Comparison of ENCODE assay signal across 17 mouse cellular contexts in the genomic region with DNA sequence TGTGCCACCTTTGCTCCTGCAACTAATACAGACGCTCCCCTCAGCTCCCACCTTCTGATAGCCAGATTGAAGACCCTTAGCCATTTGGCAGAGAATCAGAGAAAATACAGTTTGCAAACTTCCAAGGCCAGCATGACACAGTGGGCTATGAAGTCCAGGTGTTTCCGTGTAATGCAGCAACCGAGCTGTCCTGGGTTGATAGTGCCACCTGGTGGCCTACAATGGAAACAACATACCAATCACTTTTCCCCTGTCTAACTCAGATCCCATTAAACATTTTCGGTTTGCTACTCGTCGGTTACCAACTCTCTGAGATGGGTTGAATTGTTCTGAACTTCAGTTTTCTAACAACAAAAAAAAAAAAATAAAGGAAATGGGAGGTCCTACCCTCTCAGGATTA. TPM values are rescaled to one million over a fixed set of nuclear protein-coding genes. Genes with fewer than 3 reads are reported as not detected.
DNase-seq lines count a peak whose midpoint lies in the region; ATAC-seq and TF ChIP-seq lines count a peak whose summit lies in the region.
"Had no signal": no experiment of that assay in that cellular context is flagged by ENCODE, and none has a peak within 500 bp of the region (broad histone marks: within the 10 kb centered on the region; RNA-seq: fewer than 3 reads in every experiment).

No protein-coding gene starts in this region.

- TF ChIP-seq CTCF in gastrocnemius, adult 2 months (IDR thresholded peaks at IDR 0.05) = peak; percentile 11; the same call in 1 of the 2 replicates
- peak; percentile 50 for TF ChIP-seq CTCF in liver, postnatal 0 days (IDR thresholded peaks at IDR 0.05; ENCODE audit: low read depth)
- peak; percentile 30; the same call in 1 of the 2 replicates for TF ChIP-seq CTCF in brain, embryonic 14.5 days (IDR thresholded peaks at IDR 0.05; ENCODE audit: borderline replicate concordance, extremely low read depth, insufficient read depth, insufficient read length)

- H3K27me3 ChIP-seq in liver, postnatal 0 days (ENCODE audit: insufficient read depth, low read length) = no peaks in the 10 kb centered on the region
- no peaks in the 10 kb centered on the region for H3K27me3 ChIP-seq in liver, embryonic 11.5 days (replicated peaks; ENCODE audit: control insufficient read depth, insufficient read depth, low read length)
- H3K27me3 ChIP-seq: heart, embryonic 13.5 days; liver, embryonic 13.5 days; neural tube, embryonic 13.5 days had no signal

- in situ Hi-C loops in ES-E14 (cut with MboI; ENCODE audit: low sequenced_read_pairs in 2 of 2, unreplicated experiment in 2 of 2) = no loop called here

- H3K4me2 ChIP-seq in liver, postnatal 0 days (ENCODE audit: low read depth, low read length) = no peak overlapping the region
- H3K4me2 ChIP-seq in liver, embryonic 11.5 days = no peak overlapping the region
- H3K4me2 ChIP-seq: heart, embryonic 13.5 days; liver, embryonic 13.5 days; neural tube, embryonic 13.5 days had no signal

- intact Hi-C loops in gastrocnemius, adult 2 months (cut with DNase I) = no loop called here
- intact Hi-C loops in gastrocnemius, postnatal 14 days (cut with DNase I; ENCODE audit: low total_unique reads) = no loop called here

- no peaks in the 10 kb centered on the region for H3K4me1 ChIP-seq in liver, postnatal 0 days (ENCODE audit: insufficient read depth)
- no peaks in the 10 kb centered on the region for H3K4me1 ChIP-seq in liver, embryonic 11.5 days (replicated peaks; ENCODE audit: control insufficient read depth, insufficient read depth, low read length)
- H3K4me1 ChIP-seq in ES-E14 (ENCODE audit: control insufficient read depth in 2 of 2, insufficient read depth in 2 of 2, low read length in 2 of 2, poor library complexity in 1 of 2) = no peaks in the 10 kb centered on the region
- H3K4me1 ChIP-seq: heart, embryonic 13.5 days; hindbrain, embryonic 10.5 days; liver, embryonic 13.5 days; neural tube, embryonic 13.5 days had no signal

- peaks cover 3% of the 10 kb centered on the region; the same call in 1 of the 2 replicates for H3K9me3 ChIP-seq in liver, postnatal 0 days (ENCODE audit: low read length)
- H3K9me3 ChIP-seq in liver, embryonic 11.5 days (ENCODE audit: control insufficient read depth, low read length) = peaks cover 5% of the 10 kb centered on the region
- no peaks in the 10 kb centered on the region for H3K9me3 ChIP-seq in ES-E14 (ENCODE audit: control insufficient read depth, insufficient read depth, low read depth, low read length)

- no peak for DNase-seq in gastrocnemius, adult 2 months
- no peak for DNase-seq in gastrocnemius, postnatal 14 days
- no peak for DNase-seq in liver, postnatal 0 days
- no peak for DNase-seq in liver, embryonic 11.5 days (ENCODE audit: low spot score)
- peak; percentile 27 for DNase-seq in ES-E14 (ENCODE audit: low read depth, low spot score)
- DNase-seq in brain, embryonic 14.5 days (ENCODE audit: low read depth) = no peak
- no peak for DNase-seq in adrenal gland, adult 2 months
- no peak for DNase-seq in frontal cortex, postnatal 36 days (ENCODE audit: low spot score in 2 of 2)
- DNase-seq: B cell, adult 2 months; cerebellum, adult 8-10 months; embryo, embryonic 11 days; kidney, adult 18-20 months; liver, embryonic 13.5 days had no signal

- no peaks in the 10 kb centered on the region for H3K36me3 ChIP-seq in liver, postnatal 0 days (replicated peaks; ENCODE audit: insufficient read depth, low read length)
- H3K36me3 ChIP-seq in liver, embryonic 11.5 days (ENCODE audit: control insufficient read depth, insufficient read depth, low read length) = no peaks in the 10 kb centered on the region
- no peaks in the 10 kb centered on the region for H3K36me3 ChIP-seq in ES-E14 (ENCODE audit: control insufficient read depth, insufficient read depth, low read length, poor library complexity, severe bottlenecking)
- H3K36me3 ChIP-seq: heart, embryonic 13.5 days; hindbrain, embryonic 10.5 days; liver, embryonic 13.5 days; neural tube, embryonic 13.5 days had no signal

- no peak for TF ChIP-seq EP300 in liver, postnatal 0 days (IDR thresholded peaks at IDR 0.05; ENCODE audit: low read depth)

- H3K9ac ChIP-seq in liver, postnatal 0 days (replicated peaks) = no peak overlapping the region
- no peak overlapping the region for H3K9ac ChIP-seq in liver, embryonic 11.5 days (ENCODE audit: low read depth, low read length)
- H3K9ac ChIP-seq in ES-E14 (ENCODE audit: insufficient read depth, low read depth, low read length, poor library complexity, severe bottlenecking) = no peak overlapping the region
- H3K9ac ChIP-seq: heart, embryonic 13.5 days; liver, embryonic 13.5 days; neural tube, embryonic 13.5 days had no signal

- no peak overlapping the region for H3K4me3 ChIP-seq in gastrocnemius, adult 2 months
- H3K4me3 ChIP-seq in liver, postnatal 0 days (ENCODE audit: low read depth, low read length) = no peak overlapping the region
- no peak overlapping the region for H3K4me3 ChIP-seq in liver, embryonic 11.5 days (ENCODE audit: low read depth, low read length)
- H3K4me3 ChIP-seq in ES-E14 (ENCODE audit: insufficient read depth in 1 of 2, low read depth in 1 of 2, low read length in 2 of 2, poor library complexity in 1 of 2, severe bottlenecking in 1 of 2) = no peak overlapping the region
- H3K4me3 ChIP-seq: heart, embryonic 13.5 days; hindbrain, embryonic 10.5 days; liver, embryonic 13.5 days; neural tube, embryonic 13.5 days had no signal

- 72% methylated on average over 6 of the region's 6 CpGs for WGBS in liver, postnatal 0 days (ENCODE audit: insufficient replicate concordance)
- WGBS in liver, embryonic 11.5 days = 81% methylated on average over 6 of the region's 6 CpGs

- H3K27ac ChIP-seq in gastrocnemius, adult 2 months = no peak overlapping the region
- H3K27ac ChIP-seq in liver, postnatal 0 days (ENCODE audit: low read depth) = no peak overlapping the region
- H3K27ac ChIP-seq in liver, embryonic 11.5 days (ENCODE audit: low read depth, low read length) = no peak overlapping the region
- H3K27ac ChIP-seq in ES-E14 (ENCODE audit: insufficient read depth, low read depth, low read length, poor library complexity, severe bottlenecking) = no peak overlapping the region
- H3K27ac ChIP-seq: heart, embryonic 13.5 days; hindbrain, embryonic 10.5 days; liver, embryonic 13.5 days; neural tube, embryonic 13.5 days had no signal

- ATAC-seq in liver, postnatal 0 days = no peak
- no peak for ATAC-seq in liver, embryonic 11.5 days (replicated peaks; ENCODE audit: low FRiP score)
- ATAC-seq: forebrain, embryonic 14.5 days had no signal

- no peak for TF ChIP-seq POLR2A in brain, embryonic 14.5 days (IDR thresholded peaks at IDR 0.05; ENCODE audit: borderline replicate concordance, extremely low read depth, insufficient read depth, insufficient read length, poor library complexity, severe bottlenecking)

TF ChIP-seq in ES-E14, 5 proteins besides CTCF, POLR2A, EP300 and RAD21:
- no peak for TF ChIP-seq MAFK (IDR thresholded peaks at IDR 0.05; ENCODE audit: insufficient read depth, low read depth, low read length)
- no peak for TF ChIP-seq CHD2 (IDR thresholded peaks at IDR 0.05; ENCODE audit: low read depth, low read length)
- TF ChIP-seq ZNF384 (IDR thresholded peaks at IDR 0.05; ENCODE audit: low read depth, low read length) = no peak
- TF ChIP-seq HCFC1 (IDR thresholded peaks at IDR 0.05; ENCODE audit: borderline replicate concordance, insufficient read depth, low read length) = no peak
- TF ChIP-seq ZC3H11A (IDR thresholded peaks at IDR 0.05; ENCODE audit: borderline replicate concordance, low read depth, low read length) = peak; percentile 89
TF ChIP-seq in ES-E14: peak in this region for 1.

RNA-seq across cellular contexts. Expression of a gene that starts 59.7 kb away (rescaled TPM):
- total RNA-seq in gastrocnemius, adult 2 months (2021) = 100 to 1,000 TPM; 409 to 488 TPM
- total RNA-seq in gastrocnemius, postnatal 14 days (2021) = 100 to 1,000 TPM; 566 to 601 TPM
- polyA plus RNA-seq in liver, postnatal 0 days (2015; fragmentation: Nextera tagmentation; extraction: Ambion mirVana) = 406 and 414 TPM in 2 replicates
- polyA plus RNA-seq in liver, embryonic 11.5 days (2014; fragmentation: Nextera tagmentation; extraction: Ambion mirVana) = 865 and 937 TPM in 2 replicates
- total RNA-seq in ES-E14 (2012; rRNA removed) = 1,964 and 2,152 TPM in 2 replicates
- polyA plus RNA-seq in brain, embryonic 14.5 days (2012; rRNA removed) = 2,704 and 3,150 TPM in 2 replicates
- total RNA-seq in adrenal gland, adult 2 months (2021) = 100 to 1,000 TPM; 473 to 973 TPM
- polyA plus RNA-seq in adrenal gland, adult 2 months (2012; rRNA removed) = 23.1 and 29.7 TPM in 2 replicates
